Mouse (Mus musculus) layer of hippocampus, adult 11-12 months (tissue): ENCODE results near the gene Prkd2.

ENCODE experiments used
- DNase-seq: peaks from one replicate; pipeline ENCODE4 v3.0.0; 2022; ENCODE audit warnings: low spot score

Gene Prkd2

DNA sequence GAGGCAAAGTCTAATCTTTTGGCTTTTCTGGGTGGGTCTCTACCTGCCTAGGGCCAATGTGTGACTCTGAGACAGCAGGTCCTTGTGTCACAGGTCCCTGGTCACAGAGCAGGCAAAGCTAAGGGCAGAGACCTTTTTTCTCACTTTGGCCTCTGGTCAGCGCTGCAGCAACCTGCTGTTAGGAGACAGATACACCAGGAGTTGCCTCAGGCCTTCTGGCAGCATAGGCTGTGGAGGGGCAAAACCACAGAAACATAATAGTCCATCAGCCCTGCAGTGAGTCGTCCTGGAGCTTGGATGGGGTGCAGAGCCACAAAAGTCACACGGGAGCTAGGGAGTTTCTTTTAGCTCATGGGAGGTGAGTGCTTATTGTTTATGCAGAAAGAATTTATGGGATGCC lies 76.0 kb downstream of the Prkd2 start:
- no peak for DNase-seq

DNA sequence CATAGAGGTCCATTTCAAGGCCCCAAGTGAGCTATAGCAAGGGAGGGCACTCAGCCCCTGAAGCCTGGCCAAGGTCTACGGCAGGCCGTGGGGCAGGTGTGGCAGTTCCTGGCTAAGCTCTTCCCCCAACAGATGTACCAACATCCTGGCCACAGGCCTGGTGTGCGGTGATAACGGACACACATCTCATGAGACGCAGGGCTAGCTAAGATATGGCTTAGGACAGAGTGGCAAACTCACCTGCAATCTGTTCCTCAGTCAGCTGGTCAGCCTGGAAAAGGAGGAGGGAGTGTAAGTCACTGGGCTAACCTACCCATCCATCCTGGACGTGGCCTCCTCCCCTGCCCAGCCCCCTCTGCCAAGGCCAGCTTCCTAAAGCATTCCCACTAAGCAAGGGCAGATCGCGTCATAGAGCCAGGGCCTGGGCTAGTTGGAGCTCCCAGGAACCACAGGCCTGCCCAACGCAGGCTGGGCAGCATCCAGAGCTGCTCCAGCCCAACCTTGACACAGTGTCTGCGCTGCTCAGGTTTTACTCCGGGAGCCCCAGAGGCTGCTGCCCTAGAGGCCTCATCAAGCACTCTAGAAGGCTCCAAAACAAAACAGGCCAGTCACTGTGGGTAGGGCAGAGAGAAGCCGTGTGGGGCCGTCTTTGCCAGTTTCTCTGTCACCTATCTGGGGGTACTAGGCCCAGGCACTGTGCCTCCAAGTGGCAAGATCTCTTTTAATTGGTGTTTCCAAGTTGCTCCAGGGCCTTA lies 76.9 kb downstream of the Prkd2 start:
- no peak for DNase-seq
